Mouse (Mus musculus): ENCODE measurements around the gene Cdh16. TPM values are rescaled to one million over a fixed set of nuclear protein-coding genes. Genes with fewer than 3 reads are reported as not detected.
A peak's percentile ranks its signal among the peaks of the same experiment; 100 is the strongest.

The Cdh16 gene
- polyA plus RNA-seq, 1 experiment from 2014 or later: not detected

GRCm38 (mm10) chr8:104603245-104603593 is 21.0 kb downstream of the Cdh16 start:
- WGBS: 67% methylated on average over 4 of the region's 4 CpGs
- ATAC-seq: no peak
- no peak overlapping the region for H3K4me3 ChIP-seq (ENCODE audit: low read length)
- H3K36me3 ChIP-seq (ENCODE audit: control insufficient read depth, insufficient read depth, low read length): no peaks in the 10 kb centered on the region
- H3K27ac ChIP-seq (ENCODE audit: low read depth, low read length): no peak overlapping the region
- no peak overlapping the region; the same call in 1 of the 2 replicates for H3K4me2 ChIP-seq (ENCODE audit: low read length)
- H3K4me1 ChIP-seq (ENCODE audit: control insufficient read depth, insufficient read depth, low read depth, low read length): peaks cover 4% of the 10 kb centered on the region
- H3K9me3 ChIP-seq (ENCODE audit: control insufficient read depth, low read length): no peaks in the 10 kb centered on the region
- H3K27me3 ChIP-seq (replicated peaks; ENCODE audit: control insufficient read depth, insufficient read depth, low read length): no peaks in the 10 kb centered on the region; the same call in 1 of the 2 replicates
- H3K9ac ChIP-seq (ENCODE audit: low read depth, low read length): no peak overlapping the region

DNA sequence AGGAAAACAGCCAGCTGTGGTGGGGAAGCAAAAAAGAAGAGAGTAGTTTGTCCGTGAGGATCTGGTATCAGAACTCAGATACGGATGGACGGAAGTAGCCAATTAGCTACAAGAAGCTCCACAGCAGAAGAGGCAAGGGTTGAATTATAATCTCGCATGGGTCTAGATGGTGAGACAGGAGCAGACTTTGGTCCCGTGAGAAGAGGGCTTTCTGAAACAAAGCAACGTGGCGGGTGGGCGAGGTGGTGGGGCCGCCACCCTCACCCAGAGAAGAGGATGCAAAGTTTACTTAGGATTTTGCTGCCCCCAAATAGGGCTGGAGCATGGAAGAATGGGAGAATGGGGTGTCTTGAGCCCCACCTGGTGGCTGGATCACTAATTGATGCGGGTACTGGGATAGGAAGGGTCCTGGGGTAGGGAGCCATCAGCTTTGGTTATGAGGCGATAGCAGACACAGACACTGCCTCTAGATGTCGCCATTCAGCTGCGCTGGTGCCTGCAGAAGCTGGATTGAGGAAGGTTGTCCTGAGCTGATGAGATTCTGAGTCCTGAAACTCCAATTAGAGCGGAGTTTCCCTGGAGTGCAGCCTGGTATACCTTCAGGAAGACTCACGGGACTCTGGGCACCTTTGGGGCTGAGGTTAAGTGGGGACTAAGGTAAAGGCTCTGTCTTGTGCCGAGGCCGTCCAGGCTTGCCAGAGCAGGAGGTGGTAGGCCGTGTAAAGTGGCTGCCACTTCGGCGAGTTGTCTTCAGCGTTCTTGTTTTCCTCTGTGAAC is 21.5 kb downstream of the Cdh16 start:
- peak overlapping the region; percentile 59 for H3K4me2 ChIP-seq (ENCODE audit: low read length)
- H3K4me3 ChIP-seq (ENCODE audit: low read length): peak overlapping the region; percentile 23
- H3K36me3 ChIP-seq (ENCODE audit: control insufficient read depth, insufficient read depth, low read length): no peaks in the 10 kb centered on the region
- no peaks in the 10 kb centered on the region; the same call in 1 of the 2 replicates for H3K27me3 ChIP-seq (replicated peaks; ENCODE audit: control insufficient read depth, insufficient read depth, low read length)
- peaks cover 4% of the 10 kb centered on the region for H3K4me1 ChIP-seq (ENCODE audit: control insufficient read depth, insufficient read depth, low read depth, low read length)
- WGBS: 19% methylated on average over 21 of the region's 21 CpGs
- no peaks in the 10 kb centered on the region for H3K9me3 ChIP-seq (ENCODE audit: control insufficient read depth, low read length)
- peak overlapping the region; percentile 41; the same call in 1 of the 2 replicates for H3K9ac ChIP-seq (ENCODE audit: low read depth, low read length)
- H3K27ac ChIP-seq (ENCODE audit: low read depth, low read length): no peak overlapping the region
- ATAC-seq: peak; percentile 95

DNA sequence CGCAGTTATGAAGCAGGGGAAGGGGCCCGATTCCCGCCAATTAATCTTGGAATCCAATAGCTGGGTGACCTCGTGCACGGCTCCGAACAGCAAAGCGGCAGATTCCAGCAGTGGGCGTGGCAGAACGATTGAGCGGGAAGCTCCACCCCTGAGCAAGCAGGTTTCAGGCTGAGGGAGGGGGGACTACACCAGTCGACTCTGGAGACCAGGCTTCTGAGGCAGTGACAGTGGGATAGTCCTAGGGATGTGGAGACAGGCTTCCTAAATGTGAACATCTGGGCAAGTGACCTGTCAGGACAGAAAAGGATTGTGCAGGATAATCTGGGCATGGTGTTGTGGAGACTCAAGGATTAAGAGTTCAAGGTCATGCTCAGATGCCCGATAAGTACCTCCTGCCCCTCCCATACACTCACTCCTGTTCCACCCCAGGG is 22.2 kb downstream of the Cdh16 start:
- H3K4me3 ChIP-seq (ENCODE audit: low read length): peak overlapping the region; percentile 23
- no peak overlapping the region for H3K9ac ChIP-seq (ENCODE audit: low read depth, low read length)
- peak overlapping the region; percentile 59 for H3K4me2 ChIP-seq (ENCODE audit: low read length)
- H3K27me3 ChIP-seq (replicated peaks; ENCODE audit: control insufficient read depth, insufficient read depth, low read length): no peaks in the 10 kb centered on the region; the same call in 1 of the 2 replicates
- no peaks in the 10 kb centered on the region for H3K9me3 ChIP-seq (ENCODE audit: control insufficient read depth, low read length)
- H3K27ac ChIP-seq (ENCODE audit: low read depth, low read length): no peak overlapping the region
- peaks cover 4% of the 10 kb centered on the region for H3K4me1 ChIP-seq (ENCODE audit: control insufficient read depth, insufficient read depth, low read depth, low read length)
- no peaks in the 10 kb centered on the region for H3K36me3 ChIP-seq (ENCODE audit: control insufficient read depth, insufficient read depth, low read length)
- 1% methylated on average over 12 of the region's 12 CpGs for WGBS
- peak; percentile 40; the same call in 1 of the 2 replicates for ATAC-seq

- Histone ChIP-seq H3K4me3 (ENCODE audit: low read length) (no peak overlapping the region), H3K4me1 (ENCODE audit: control insufficient read depth, insufficient read depth, low read depth, low read length) (peaks cover 4% of the 10 kb centered on the region), H3K9me3 (ENCODE audit: control insufficient read depth, low read length) (no peaks in the 10 kb centered on the region), H3K36me3 (ENCODE audit: control insufficient read depth, insufficient read depth, low read length) (no peaks in the 10 kb centered on the region), H3K9ac (ENCODE audit: low read depth, low read length) (no peak overlapping the region), H3K27me3 (replicated peaks; ENCODE audit: control insufficient read depth, insufficient read depth, low read length) (no peaks in the 10 kb centered on the region; the same call in 1 of the 2 replicates), H3K27ac (ENCODE audit: low read depth, low read length) (no peak overlapping the region), H3K4me2 (ENCODE audit: low read length) (no peak overlapping the region)
- 25% methylated on average over 7 of the region's 7 CpGs for WGBS
- ATAC-seq: no peak
Measured at GRCm38 (mm10) chr8:104601386-104601785, 22.8 kb downstream of the Cdh16 start.

DNA sequence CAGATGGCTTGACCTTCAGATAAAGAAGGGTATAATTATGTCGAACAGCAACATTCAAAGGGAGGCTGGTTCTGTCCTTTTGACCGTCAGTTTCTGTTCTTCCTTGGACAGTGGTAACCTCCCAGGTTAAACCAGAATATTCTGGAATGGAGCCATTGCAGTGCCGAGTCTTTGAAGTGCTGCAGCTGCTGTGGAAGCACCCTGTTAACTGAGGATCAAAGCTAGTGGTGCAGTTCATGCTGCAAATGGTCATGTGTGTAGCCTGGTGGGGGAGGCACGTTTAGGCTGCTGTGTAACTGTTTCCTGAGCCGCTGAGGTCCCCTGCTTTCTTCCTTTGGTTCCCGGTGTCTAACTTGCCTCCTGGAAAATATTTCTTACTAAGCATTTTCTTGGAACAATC is 25.7 kb downstream of the Cdh16 start:
- Histone ChIP-seq H3K9ac (ENCODE audit: low read depth, low read length) (no peak overlapping the region), H3K4me1 (ENCODE audit: control insufficient read depth, insufficient read depth, low read depth, low read length) (peaks cover 4% of the 10 kb centered on the region), H3K27ac (ENCODE audit: low read depth, low read length) (no peak overlapping the region), H3K36me3 (ENCODE audit: control insufficient read depth, insufficient read depth, low read length) (peaks cover 10% of the 10 kb centered on the region), H3K4me3 (ENCODE audit: low read length) (no peak overlapping the region), H3K27me3 (replicated peaks; ENCODE audit: control insufficient read depth, insufficient read depth, low read length) (no peaks in the 10 kb centered on the region; the same call in 1 of the 2 replicates), H3K4me2 (ENCODE audit: low read length) (no peak overlapping the region), H3K9me3 (ENCODE audit: control insufficient read depth, low read length) (no peaks in the 10 kb centered on the region)
- 65% methylated on average over 6 of the region's 6 CpGs for WGBS
- no peak for ATAC-seq

- Histone ChIP-seq H3K36me3 (ENCODE audit: control insufficient read depth, insufficient read depth, low read length) (peaks cover 10% of the 10 kb centered on the region), H3K27ac (ENCODE audit: low read depth, low read length) (no peak overlapping the region), H3K9me3 (ENCODE audit: control insufficient read depth, low read length) (no peaks in the 10 kb centered on the region), H3K4me2 (ENCODE audit: low read length) (no peak overlapping the region), H3K9ac (ENCODE audit: low read depth, low read length) (no peak overlapping the region), H3K4me1 (ENCODE audit: control insufficient read depth, insufficient read depth, low read depth, low read length) (peaks cover 4% of the 10 kb centered on the region; the same call in 1 of the 2 replicates), H3K27me3 (replicated peaks; ENCODE audit: control insufficient read depth, insufficient read depth, low read length) (no peaks in the 10 kb centered on the region; the same call in 1 of the 2 replicates), H3K4me3 (ENCODE audit: low read length) (no peak overlapping the region)
- ATAC-seq: no peak
- 66% methylated on average over 6 of the region's 6 CpGs for WGBS
Measured at GRCm38 (mm10) chr8:104597656-104598055, 26.5 kb downstream of the Cdh16 start.

DNA sequence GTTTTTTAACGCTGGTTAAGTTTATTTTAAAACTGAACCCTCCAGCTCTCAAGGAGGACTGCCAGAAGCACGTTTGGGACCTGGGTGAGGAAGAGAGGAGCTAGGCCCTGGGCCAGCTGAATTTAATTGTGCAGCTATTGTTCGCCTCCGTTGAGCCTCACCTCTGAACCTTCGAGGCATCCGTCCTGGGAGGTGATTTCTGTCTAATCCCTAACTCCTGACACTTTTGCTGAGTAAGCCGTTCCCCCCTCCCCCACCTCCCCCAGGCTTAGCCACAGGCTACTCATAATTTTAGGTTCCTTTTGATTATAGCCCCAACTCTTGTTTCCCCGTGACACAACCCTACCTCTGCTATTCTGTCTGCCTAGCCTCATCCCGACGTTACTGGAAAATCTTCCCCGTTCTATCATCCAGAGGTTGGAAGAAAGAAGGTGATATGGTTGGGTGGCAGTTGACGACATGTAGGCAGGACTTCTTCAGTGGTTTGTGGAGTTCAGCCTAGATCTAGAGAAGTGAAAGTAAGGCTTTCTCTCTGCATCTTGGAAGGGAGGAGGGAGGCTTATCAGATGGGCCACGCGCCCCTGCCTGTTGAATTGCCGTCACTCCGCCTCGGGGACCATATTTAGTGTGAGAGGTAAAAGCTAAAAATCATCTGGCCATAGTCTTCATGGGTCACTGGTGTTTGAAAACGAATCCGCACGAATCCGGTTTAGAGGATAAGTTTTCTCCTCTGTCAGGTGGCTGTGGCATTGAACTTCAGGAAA is 28.2 kb downstream of the Cdh16 start:
- ATAC-seq: no peak
- H3K9ac ChIP-seq (ENCODE audit: low read depth, low read length): no peak overlapping the region
- H3K9me3 ChIP-seq (ENCODE audit: control insufficient read depth, low read length): no peaks in the 10 kb centered on the region
- no peak overlapping the region for H3K27ac ChIP-seq (ENCODE audit: low read depth, low read length)
- peaks cover 10% of the 10 kb centered on the region for H3K36me3 ChIP-seq (ENCODE audit: control insufficient read depth, insufficient read depth, low read length)
- H3K27me3 ChIP-seq (replicated peaks; ENCODE audit: control insufficient read depth, insufficient read depth, low read length): no peaks in the 10 kb centered on the region
- no peak overlapping the region for H3K4me2 ChIP-seq (ENCODE audit: low read length)
- H3K4me3 ChIP-seq (ENCODE audit: low read length): no peak overlapping the region
- H3K4me1 ChIP-seq (ENCODE audit: control insufficient read depth, insufficient read depth, low read depth, low read length): peaks cover 6% of the 10 kb centered on the region
- WGBS: 90% methylated on average over 21 of the region's 21 CpGs

DNA sequence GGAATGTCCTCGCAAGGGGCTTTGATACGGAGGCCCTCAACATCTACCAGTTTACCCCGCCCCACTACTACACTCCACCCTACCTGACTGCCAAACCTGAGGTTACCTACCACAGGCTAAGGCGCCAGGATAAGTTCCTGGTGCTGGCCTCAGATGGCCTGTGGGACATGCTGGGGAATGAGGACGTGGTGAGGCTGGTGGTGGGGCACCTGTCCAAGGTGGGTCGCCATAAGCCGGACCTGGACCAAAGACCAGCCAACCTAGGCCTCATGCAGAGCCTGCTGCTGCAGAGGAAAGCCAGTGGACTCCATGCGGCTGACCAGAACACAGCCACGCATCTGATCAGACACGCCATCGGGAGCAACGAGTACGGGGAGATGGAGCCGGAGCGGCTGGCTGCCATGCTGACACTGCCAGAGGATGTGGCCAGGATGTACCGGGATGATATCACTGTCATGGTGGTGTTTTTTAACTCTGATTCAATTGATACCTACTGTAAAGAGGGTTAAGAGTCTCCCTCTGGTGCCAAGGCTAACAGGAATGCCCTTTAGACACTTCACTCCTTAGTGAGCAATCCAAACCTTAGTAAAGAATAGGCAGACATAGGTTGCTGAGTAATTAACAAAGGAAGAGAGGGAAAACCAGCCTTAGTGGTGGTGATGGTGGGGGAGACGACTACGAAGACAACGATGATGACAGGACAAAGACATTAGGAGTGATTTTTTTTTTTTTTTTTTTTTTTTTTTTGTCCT is 29.4 kb downstream of the Cdh16 start:
- no peak overlapping the region for H3K4me2 ChIP-seq (ENCODE audit: low read length)
- WGBS: 96% methylated on average over 19 of the region's 19 CpGs
- H3K36me3 ChIP-seq (ENCODE audit: control insufficient read depth, insufficient read depth, low read length): peaks cover 10% of the 10 kb centered on the region
- H3K4me1 ChIP-seq (ENCODE audit: control insufficient read depth, insufficient read depth, low read depth, low read length): peaks cover 6% of the 10 kb centered on the region
- no peaks in the 10 kb centered on the region for H3K27me3 ChIP-seq (replicated peaks; ENCODE audit: control insufficient read depth, insufficient read depth, low read length)
- no peak overlapping the region for H3K27ac ChIP-seq (ENCODE audit: low read depth, low read length)
- H3K9ac ChIP-seq (ENCODE audit: low read depth, low read length): no peak overlapping the region
- no peak overlapping the region for H3K4me3 ChIP-seq (ENCODE audit: low read length)
- H3K9me3 ChIP-seq (ENCODE audit: control insufficient read depth, low read length): no peaks in the 10 kb centered on the region
- no peak for ATAC-seq

Measured in hindbrain, embryonic 16.5 days (tissue).